Mouse (Mus musculus): ENCODE measurements at regions not wholly inside any gene's neighbourhood (a gene's known extent, or its start where the extent isn't known, plus 50 kb on each side); places are given as distances from the start of the nearest gene placed in this dataset.
"Not testable (repeated sequence)": the region's sequence is repeated elsewhere in the genome, so short reads cannot be mapped to it uniquely, and the experiment has no call there.

- DNase-seq (ENCODE audit: low spot score), result no peak
Measured at GRCm38 (mm10) chr13:60476366-60476765, 125.4 kb upstream of the Dapk1 start.

DNA sequence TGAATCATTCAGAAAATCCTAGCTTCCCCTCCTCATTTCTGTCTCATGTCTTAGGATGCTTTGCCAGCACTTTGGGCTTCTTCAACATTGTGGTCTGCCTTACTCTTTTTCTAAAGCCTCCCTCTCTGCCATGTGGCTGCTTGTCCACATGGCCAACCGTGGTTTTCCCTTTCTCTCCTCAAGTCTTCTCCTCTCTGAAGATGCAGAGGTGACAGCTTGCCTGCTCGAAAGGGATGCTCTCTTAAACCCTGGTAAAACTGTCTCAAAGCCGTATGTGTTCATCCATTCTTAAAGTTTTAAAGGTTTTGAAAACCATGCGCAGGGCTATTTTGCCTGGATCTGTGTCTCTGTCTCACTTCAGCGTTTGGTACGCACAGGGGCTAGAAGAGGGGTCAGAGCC lies 123.4 kb upstream of the Dapk1 start:
- DNase-seq (ENCODE audit: low spot score), result no peak

DNA sequence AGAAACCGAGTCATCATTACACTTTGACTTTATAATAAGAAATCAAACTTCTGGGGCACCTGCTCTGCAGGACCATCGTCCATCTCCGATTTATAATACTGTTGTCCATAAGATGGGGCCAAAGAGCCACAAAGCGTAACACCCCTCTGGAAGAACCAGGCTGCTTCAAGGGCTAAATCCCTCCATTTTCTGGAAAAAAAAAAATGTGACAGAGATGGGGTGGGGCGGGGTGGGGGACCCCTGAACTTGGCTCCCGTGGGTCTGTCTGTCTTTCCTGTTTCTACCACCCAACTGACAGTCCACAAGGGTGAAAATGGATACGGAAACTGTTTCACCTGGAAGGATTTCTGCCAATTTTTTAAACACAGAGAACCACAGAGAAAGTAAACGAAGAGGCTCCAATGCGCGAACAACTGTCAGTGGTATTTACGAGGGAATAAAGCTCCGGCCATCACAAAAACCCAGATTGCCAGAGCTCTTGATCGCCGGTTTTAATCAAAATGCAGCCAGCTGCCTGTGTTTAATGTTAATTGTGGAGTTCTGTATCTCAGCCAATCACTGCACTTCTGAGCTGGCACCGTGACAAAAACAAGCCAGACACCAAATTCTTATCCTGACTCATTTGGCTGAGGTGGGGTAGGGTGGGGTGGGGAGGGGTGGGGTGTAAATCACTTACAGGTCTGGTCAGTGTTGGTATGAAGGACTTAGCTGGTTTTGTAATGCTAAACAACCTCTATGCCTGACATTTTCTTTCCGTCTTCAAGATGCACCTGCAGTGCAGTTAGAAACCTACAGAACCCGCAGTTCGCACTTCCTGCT lies 122.5 kb upstream of the Dapk1 start:
- peak; percentile 48 for DNase-seq (ENCODE audit: low spot score)

DNA sequence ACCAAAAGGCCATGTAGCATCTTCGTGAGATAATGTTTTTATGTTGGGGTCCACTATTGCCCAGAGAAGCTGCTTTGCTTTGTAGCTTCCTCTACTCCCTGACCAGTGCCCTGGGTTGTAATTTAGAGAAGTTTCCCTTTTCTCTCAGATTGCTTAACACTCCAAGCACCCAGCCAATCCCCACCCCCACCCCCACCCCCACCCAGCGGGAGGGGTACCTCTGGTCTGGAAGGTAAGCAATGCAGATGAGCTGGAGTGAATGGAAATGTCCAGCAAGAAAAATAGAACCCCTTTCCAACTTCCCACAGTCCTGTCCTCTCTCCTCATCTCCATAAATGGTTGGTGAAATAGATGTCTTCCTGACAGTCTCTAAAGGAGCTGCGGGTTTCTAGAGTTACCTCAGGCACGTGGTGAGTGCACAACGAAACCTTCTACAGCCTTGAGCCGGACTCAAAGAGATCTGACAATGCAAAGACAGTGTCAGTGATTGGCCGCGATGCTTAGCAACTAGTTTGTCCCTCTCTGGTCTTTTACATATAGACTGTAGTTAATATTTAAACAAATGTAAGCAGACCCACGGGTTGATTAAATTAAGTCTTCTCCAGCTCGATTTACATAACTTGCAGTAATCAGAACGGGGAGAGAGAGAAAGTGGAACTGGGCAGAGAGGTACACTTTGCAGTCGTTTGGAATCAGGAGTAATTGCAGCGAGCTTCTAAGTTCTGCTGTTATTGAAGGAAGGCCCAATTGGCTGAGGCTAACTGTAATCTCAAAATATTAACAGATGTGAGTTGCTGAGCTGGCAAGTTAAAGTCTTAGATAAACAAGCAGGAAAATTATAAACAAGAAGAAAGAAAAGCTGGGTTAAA lies 121.7 kb upstream of the Dapk1 start:
- DNase-seq (ENCODE audit: low spot score), result no peak

DNA sequence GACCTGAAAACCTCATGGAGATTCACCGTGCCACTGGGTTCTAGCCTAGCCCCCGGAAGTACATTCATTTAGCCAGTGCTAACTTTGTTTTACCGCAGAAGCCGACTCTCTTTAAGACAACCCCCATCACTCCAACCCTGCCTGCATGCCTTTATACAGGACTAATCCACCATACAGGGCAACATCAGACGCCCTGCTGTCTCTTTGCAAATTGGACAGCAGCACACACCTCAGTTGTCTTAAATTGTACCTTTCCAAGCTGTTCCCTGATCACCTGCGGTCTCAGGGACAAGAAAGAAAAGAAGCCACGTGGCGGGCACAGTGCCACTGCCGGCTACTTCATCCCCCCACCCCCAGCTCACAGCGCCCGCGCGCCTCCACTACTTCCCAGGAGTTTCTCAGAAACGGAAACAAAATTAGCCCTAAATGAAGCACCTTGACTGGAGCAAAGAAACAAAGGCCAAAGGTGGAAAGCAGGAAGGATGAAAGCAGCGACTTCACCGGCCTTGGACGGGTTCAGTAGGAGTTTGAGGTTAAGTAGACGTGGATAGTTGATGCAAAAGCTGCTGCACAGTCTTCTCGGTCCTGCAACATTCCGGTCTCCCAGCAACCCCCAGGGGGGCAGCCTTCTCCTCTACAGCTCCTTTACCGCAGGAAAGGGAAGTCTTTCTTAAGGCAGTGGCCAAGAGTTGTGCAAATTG lies 120.9 kb upstream of the Dapk1 start:
- DNase-seq (ENCODE audit: low spot score), result no peak

DNA sequence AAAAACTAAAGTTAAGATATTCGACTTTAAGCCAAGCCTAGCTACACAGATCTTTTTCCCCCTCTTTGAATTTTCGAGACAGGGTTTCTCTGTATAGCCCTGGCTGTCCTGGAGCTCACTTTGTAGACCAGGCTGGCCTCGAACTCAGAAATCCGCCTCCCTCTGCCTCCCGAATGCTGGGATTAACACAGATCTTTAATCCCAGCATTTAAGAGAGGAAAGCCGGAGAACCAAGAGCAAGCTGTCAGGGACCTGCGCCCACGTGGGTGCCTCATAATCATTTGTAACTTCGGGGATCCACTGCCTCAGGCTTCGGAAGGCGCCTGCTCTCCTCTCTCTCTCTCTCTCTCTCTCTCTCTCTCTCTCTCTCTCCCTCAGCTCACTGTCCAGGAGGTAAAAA lies 120.3 kb upstream of the Dapk1 start:
- not testable (repeated sequence) for DNase-seq (ENCODE audit: low spot score)

DNA sequence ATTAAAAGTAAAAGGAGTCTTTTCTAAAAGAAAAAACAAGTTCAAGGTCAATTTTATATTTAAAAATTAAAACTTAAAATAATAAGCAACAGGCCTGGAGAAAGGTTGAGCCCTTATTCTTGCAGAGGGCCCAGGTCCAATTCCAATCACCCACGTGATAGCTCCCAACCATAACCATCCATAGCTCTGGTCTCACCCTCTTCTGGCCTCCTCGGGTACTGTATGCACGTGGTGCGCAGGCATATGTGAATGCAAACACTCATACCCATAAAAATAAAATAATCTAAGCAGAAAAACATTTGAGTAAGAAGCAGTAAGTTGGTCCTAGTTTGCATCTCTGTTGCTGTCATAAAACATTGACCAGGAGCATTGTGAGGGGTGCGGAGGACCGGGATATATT lies 119.8 kb upstream of the Dapk1 start:
- DNase-seq (ENCODE audit: low spot score), result no peak

DNA sequence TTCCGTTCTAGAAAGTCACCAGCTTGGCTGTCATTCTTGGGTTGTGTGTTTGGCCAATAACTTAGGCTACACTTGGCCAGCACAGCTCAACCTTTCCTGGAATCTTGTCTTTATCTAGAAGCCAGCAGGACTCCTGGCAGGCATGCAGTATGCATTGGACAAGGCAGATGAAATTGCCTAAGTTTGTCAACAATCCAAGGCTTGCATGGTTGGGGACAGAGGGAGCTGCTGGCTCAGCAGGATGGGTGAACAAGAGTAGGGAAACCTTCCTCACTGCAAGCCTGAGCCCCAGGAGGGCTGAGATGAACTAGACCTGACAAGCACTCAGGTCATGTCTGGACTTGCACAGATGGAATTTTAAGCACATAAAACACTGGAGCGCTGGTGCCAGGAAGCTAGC lies 115.6 kb upstream of the Dapk1 start:
- DNase-seq (ENCODE audit: low spot score), result no peak

DNA sequence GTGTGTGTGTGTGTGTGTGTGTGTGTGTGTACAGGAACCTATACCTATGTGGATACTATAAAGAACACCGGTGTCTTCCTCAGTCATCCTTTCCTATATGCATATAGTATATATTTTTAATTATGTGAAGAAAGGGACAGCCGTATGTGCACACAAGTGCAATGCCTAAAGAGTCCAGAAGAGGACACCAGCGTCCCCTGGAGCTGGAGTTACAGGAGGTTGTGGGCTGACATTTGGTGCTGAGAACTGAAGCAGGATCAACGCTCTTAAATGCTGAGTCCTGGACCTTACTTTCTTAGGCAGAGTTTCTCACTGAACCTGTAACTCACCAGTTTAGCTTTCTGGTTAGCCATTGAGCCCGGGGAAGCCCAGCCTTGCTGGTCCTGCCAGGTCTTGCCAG lies 114.9 kb upstream of the Dapk1 start:
- DNase-seq (ENCODE audit: low spot score), result no peak

GRCm38 (mm10) chr13:60488131-60488883 lies 113.4 kb upstream of the Dapk1 start:
- peak; percentile 45 for DNase-seq (ENCODE audit: low spot score)

DNA sequence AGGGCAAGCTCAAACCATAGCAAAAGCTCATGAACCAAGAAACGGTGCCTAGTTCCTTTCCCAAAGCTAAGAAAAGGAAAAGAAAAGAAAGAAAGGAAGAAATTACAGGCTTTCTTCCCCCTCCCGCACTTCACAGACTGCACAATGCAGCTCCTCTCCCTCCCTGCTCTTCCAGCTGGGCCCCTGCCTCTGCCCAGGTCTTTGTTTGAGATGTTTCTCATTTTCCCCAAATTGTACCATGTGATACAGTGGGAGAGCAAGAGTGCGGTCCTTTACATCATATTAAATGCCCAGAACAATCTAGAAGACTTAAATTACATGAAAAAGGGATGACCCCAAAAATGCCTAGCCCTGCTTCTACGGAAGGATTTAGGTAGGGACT lies 112.9 kb upstream of the Dapk1 start:
- DNase-seq (ENCODE audit: low spot score), result no peak

GRCm38 (mm10) chr13:60491948-60492464 lies 109.7 kb upstream of the Dapk1 start:
- DNase-seq (ENCODE audit: low spot score), result no peak

- DNase-seq (ENCODE audit: low spot score), result no peak
Measured at GRCm38 (mm10) chr13:60493836-60494235, 107.9 kb upstream of the Dapk1 start.

DNA sequence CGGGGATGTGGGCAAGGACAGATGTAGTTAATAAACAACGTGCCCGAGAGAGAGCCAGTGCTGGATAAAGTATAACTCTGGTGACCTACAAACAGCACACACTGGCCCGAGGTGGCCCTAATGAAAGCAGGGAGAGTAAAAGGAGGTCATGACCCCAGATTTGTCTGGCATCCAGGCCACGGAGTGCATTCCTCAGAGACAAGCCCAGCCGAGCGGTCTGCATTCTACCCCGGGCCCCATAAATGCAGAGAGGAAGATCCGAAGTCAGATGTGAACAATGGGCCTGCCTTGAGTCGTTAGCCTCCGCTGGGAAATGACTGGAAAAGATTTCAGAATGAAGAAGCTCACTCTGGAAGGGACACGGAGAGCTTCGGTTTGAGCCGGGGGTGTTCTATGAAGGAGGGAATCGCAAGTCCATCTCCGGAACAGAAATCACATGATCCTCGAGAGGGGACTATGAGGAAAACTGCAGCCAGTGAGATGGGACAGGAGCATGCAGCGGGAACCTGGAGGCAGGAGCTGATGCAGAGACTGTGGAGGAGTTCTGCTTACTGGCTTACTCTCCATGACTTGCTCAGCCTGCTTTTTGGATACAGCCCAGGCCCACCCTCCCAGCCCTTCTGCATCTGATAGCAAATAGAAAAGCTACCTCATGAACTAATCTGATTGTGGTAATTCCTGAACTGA lies 103.9 kb upstream of the Dapk1 start:
- DNase-seq (ENCODE audit: low spot score), result no peak

DNA sequence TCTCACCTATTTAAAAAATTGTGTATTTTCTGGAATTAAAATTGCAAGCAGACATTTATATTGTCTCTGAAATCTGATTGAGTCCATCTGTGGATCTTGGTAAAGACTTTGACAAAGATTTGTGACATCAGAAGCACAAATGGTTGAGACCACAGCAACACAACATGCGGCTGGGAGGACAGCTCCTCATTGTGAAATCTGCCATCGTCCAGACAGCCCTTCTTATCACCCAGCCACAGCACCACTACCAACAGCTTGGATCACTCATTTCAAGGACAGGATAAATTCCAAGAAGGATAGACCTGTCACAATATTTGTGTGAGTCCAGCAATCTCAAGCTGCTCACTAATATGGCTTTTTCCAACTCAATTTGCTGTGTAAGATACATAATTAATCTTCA lies 97.6 kb upstream of the Dapk1 start:
- DNase-seq (ENCODE audit: low spot score), result no peak

DNA sequence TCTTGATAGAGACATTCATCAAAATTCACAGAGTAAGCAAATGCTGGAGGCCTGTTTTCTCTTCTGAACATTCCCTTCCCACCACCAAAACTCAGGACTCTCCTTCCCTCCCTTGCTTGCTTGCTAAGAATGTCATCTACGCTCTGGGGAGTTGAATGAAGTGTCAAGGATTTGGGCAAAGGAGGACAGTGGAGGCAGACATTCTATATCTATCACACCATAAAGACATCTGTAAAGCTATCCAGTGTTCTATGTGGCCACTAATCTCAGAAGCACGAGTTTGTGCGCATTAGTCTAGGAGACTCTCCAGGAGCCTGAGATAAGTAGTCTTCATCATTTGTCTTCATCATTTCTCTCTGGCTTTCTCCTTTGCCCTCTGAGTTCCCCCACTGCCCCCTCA lies 94.1 kb upstream of the Dapk1 start:
- DNase-seq (ENCODE audit: low spot score), result no peak

DNA sequence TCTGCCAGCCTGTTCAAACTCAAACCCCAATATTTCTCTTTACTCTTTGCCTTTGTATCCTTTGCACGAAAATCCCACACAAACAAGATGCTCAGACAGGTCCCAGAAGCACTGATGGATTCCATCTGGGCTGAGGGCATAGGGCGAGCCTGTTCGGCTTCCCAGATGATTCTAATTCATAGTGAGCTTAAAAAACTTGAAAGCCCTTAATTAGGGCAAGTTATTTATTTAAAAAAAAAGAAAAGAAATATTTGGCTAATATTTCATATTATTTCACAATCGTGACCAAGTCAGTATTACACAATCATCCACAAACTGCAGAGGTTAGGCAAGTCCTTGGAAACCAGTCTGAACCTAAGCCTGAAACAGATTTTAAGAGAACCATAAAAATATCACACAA lies 93.7 kb upstream of the Dapk1 start:
- no peak for DNase-seq (ENCODE audit: low spot score)

GRCm38 (mm10) chr13:60508856-60509255 lies 92.9 kb upstream of the Dapk1 start:
- DNase-seq (ENCODE audit: low spot score), result no peak

GRCm38 (mm10) chr13:60511101-60511500 lies 90.6 kb upstream of the Dapk1 start:
- DNase-seq (ENCODE audit: low spot score), result no peak

DNA sequence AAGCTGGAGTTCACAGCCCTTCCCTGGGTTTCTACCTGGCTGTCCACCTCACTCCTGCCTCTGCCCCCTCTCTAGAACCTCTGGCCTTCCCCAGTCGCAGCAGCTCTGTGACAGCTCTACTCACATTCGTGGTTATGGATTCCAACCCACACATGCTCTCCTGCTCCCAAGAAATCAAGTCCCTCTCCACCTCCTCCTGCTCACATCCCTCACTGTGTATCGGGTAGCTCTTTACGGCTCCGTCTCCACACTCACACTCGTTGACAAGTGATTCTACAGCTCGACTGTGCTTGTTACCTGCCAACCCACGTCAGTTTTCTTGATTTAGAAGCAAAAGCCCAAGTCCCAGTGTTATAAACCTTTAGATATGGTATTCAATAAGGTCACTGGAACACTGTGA lies 90.1 kb upstream of the Dapk1 start:
- no peak for DNase-seq (ENCODE audit: low spot score)

DNA sequence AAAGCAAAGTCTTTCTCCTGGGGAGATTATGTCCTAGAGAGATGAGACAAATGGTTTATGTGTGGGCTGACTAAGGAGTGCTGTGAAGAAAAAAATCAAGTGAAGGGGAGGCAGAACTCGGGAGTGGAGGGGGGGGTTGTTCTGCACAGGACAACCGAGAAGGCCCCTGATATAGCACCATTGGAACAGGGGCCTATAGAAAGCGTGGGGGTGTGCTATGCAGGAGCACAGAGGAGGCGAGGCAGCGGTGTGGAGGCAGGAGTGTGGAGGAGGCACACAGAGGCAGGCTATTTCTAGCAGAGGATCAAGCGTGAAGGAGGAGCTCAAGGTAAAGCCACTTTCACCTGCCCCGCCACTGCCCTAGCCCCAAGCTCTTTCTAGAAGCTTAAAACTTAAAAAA lies 88.0 kb upstream of the Dapk1 start:
- no peak for DNase-seq (ENCODE audit: low spot score)

Measured in left cerebral cortex, adult 11 months (tissue).